Comparison of ENCODE assay signal across 8 mouse cellular contexts in the genomic region with DNA sequence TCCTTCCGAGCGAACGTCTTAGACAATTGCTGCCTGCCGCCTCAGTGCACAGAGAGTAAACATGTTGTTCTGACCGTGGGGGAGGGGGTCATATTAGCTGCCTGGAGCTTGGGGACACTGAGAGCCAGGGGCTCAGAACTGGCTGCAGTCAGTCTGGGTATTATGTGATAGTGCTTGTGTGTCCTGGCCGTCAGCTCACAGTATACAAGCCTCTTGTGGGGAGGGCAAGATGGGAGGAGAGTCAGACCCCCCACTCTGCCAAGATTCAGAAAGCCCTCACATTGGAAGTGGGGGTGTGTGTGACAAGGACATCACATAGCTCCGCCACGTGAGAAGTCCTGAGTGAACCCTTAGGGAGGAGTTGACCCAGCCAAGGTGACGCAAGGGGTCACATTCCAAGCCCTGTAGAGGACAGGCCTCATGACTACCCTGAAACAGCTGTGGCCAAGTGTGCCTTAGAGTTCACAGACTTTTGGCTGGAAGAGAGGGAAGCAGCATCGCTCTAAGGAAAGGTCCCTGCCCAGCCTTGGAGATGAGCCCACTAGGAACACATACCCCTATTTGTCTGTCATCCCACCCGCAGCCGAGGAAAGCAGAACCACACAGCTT. TPM values are rescaled to one million over a fixed set of nuclear protein-coding genes. Genes with fewer than 3 reads are reported as not detected.
DNase-seq lines count a peak whose midpoint lies in the region; ATAC-seq and TF ChIP-seq lines count a peak whose summit lies in the region.

No protein-coding gene starts in this region.

- H3K9ac ChIP-seq in embryonic facial prominence, embryonic 15.5 days: no peak overlapping the region
- no peak overlapping the region for H3K9ac ChIP-seq in midbrain, embryonic 13.5 days (replicated peaks)

- no peak for TF ChIP-seq CTCF in left cerebral cortex, adult 2 months (IDR thresholded peaks at IDR 0.05)

- H3K27ac ChIP-seq in left cerebral cortex, adult 2 months: peak overlapping the region; percentile 87
- H3K27ac ChIP-seq in embryonic facial prominence, embryonic 15.5 days (replicated peaks): peak overlapping the region; percentile 99
- H3K27ac ChIP-seq in midbrain, embryonic 13.5 days: no peak overlapping the region

- H3K4me1 ChIP-seq in embryonic facial prominence, embryonic 15.5 days: peaks cover 93% of the 10 kb centered on the region
- H3K4me1 ChIP-seq in midbrain, embryonic 13.5 days (replicated peaks): peaks cover 70% of the 10 kb centered on the region

- peak overlapping the region; percentile 75 for H3K4me2 ChIP-seq in embryonic facial prominence, embryonic 15.5 days (replicated peaks)
- peak overlapping the region; percentile 13; the same call in 1 of the 2 replicates for H3K4me2 ChIP-seq in midbrain, embryonic 13.5 days (replicated peaks)

- no peak for ATAC-seq in embryonic facial prominence, embryonic 15.5 days (ENCODE audit: insufficient number of reproducible peaks, low FRiP score, low TSS enrichment, low read depth)
- ATAC-seq in midbrain, embryonic 13.5 days: no peak

- no peaks in the 10 kb centered on the region for H3K27me3 ChIP-seq in embryonic facial prominence, embryonic 15.5 days
- H3K27me3 ChIP-seq in midbrain, embryonic 13.5 days: peaks cover 81% of the 10 kb centered on the region

- intact Hi-C loops in left cerebral cortex, adult 2 months (cut with DNase I): loop anchor here (5.0 kb wide), 1 partner anchor 118 kb away; no protein-coding TSS in a partner anchor
- intact Hi-C loops in heart, postnatal 10 days (cut with DNase I): no loop called here

- H3K4me3 ChIP-seq in left cerebral cortex, adult 2 months: peak overlapping the region; percentile 45
- H3K4me3 ChIP-seq in embryonic facial prominence, embryonic 15.5 days (replicated peaks): peak overlapping the region; percentile 63
- H3K4me3 ChIP-seq in midbrain, embryonic 13.5 days (replicated peaks): peak overlapping the region; percentile 23; the same call in 1 of the 2 replicates

- WGBS in embryonic facial prominence, embryonic 15.5 days: 26% methylated on average over 12 of the region's 12 CpGs
- 33% methylated on average over 12 of the region's 12 CpGs for WGBS in midbrain, embryonic 13.5 days

- no peak for DNase-seq in left cerebral cortex, adult 2 months (ENCODE audit: extremely low spot score in 1 of 2, low spot score in 2 of 2)
- DNase-seq in left cerebral cortex, adult 8-10 months (ENCODE audit: low spot score in 2 of 2): no peak
- DNase-seq in heart, postnatal 10 days: peak; percentile 93 to 94
- DNase-seq in kidney, postnatal 36 days: peak; percentile 94 to 98
- no peak for DNase-seq in thymus, postnatal 10 days (ENCODE audit: low spot score in 2 of 2)
- no peak for DNase-seq in thymus, postnatal 25 days

- no peaks in the 10 kb centered on the region for H3K9me3 ChIP-seq in embryonic facial prominence, embryonic 15.5 days (replicated peaks)
- no peaks in the 10 kb centered on the region for H3K9me3 ChIP-seq in midbrain, embryonic 13.5 days

- H3K36me3 ChIP-seq in embryonic facial prominence, embryonic 15.5 days: peaks cover 33% of the 10 kb centered on the region
- no peaks in the 10 kb centered on the region for H3K36me3 ChIP-seq in midbrain, embryonic 13.5 days

RNA-seq across cellular contexts. Expression of gene Tns2, which starts 3.8 kb away (rescaled TPM):
- total RNA-seq in left cerebral cortex, adult 2 months (2021): 10 to 100 TPM; 16.4 to 22.8 TPM
- total RNA-seq in left cerebral cortex, adult 8-10 months (2022): 10 to 100 TPM; 23.3 to 29.5 (median 24.3) TPM
- polyA plus RNA-seq in embryonic facial prominence, embryonic 15.5 days (2015; fragmentation: Nextera tagmentation; extraction: Ambion mirVana): 45.5 and 57.2 TPM in 2 replicates
- total RNA-seq in heart, postnatal 10 days (2021): 100 to 1,000 TPM in 1 of 2 experiments, 10 to 100 TPM in 1; 95.1 to 108 TPM
- 6.1 and 6.9 TPM in 2 replicates for polyA plus RNA-seq in midbrain, embryonic 13.5 days (2015; fragmentation: Nextera tagmentation; extraction: Ambion mirVana)

RNA-seq across cellular contexts. Expression of gene Eif4b, which starts 30.5 kb away (rescaled TPM):
- total RNA-seq in left cerebral cortex, adult 2 months (2021): 100 to 1,000 TPM; 163 to 167 TPM
- 100 to 1,000 TPM; 191 to 203 (median 200) TPM for total RNA-seq in left cerebral cortex, adult 8-10 months (2022)
- 107 and 113 TPM in 2 replicates for polyA plus RNA-seq in embryonic facial prominence, embryonic 15.5 days (2015; fragmentation: Nextera tagmentation; extraction: Ambion mirVana)
- total RNA-seq in heart, postnatal 10 days (2021): 100 to 1,000 TPM; 149 to 154 TPM
- polyA plus RNA-seq in midbrain, embryonic 13.5 days (2015; fragmentation: Nextera tagmentation; extraction: Ambion mirVana): 89.9 and 91.2 TPM in 2 replicates

RNA-seq across cellular contexts. Expression of gene Spryd3, which starts 32.0 kb away (rescaled TPM):
- total RNA-seq in left cerebral cortex, adult 2 months (2021): 100 to 1,000 TPM; 152 TPM
- total RNA-seq in left cerebral cortex, adult 8-10 months (2022): 100 to 1,000 TPM; 147 to 167 (median 161) TPM
- 27.4 and 31.7 TPM in 2 replicates for polyA plus RNA-seq in embryonic facial prominence, embryonic 15.5 days (2015; fragmentation: Nextera tagmentation; extraction: Ambion mirVana)
- 10 to 100 TPM; 19.1 to 22.2 TPM for total RNA-seq in heart, postnatal 10 days (2021)
- 38.0 and 38.5 TPM in 2 replicates for polyA plus RNA-seq in midbrain, embryonic 13.5 days (2015; fragmentation: Nextera tagmentation; extraction: Ambion mirVana)

RNA-seq across cellular contexts. Expression of gene Igfbp6, which starts 40.1 kb away (rescaled TPM):
- total RNA-seq in left cerebral cortex, adult 2 months (2021): 10 to 100 TPM; 57.4 to 64.8 TPM
- total RNA-seq in left cerebral cortex, adult 8-10 months (2022): 10 to 100 TPM; 42.4 to 49.5 (median 45.5) TPM
- 8.3 and 8.8 TPM in 2 replicates for polyA plus RNA-seq in embryonic facial prominence, embryonic 15.5 days (2015; fragmentation: Nextera tagmentation; extraction: Ambion mirVana)
- total RNA-seq in heart, postnatal 10 days (2021): 10 to 100 TPM; 24.8 to 30.5 TPM
- 0.72 and 0.81 TPM in 2 replicates for polyA plus RNA-seq in midbrain, embryonic 13.5 days (2015; fragmentation: Nextera tagmentation; extraction: Ambion mirVana)

RNA-seq across cellular contexts. Expression of gene Soat2, which starts 46.3 kb away (rescaled TPM):
- under 1 TPM in 1 of 2 experiments, not detected in 1; 0.26 TPM for total RNA-seq in left cerebral cortex, adult 2 months (2021)
- total RNA-seq in left cerebral cortex, adult 8-10 months (2022): under 1 TPM in 2 of 4 experiments, not detected in 2; 0.26 to 0.27 TPM
- polyA plus RNA-seq in embryonic facial prominence, embryonic 15.5 days (2015; fragmentation: Nextera tagmentation; extraction: Ambion mirVana): 0.21 and 0.41 TPM in 2 replicates
- under 1 TPM in 1 of 2 experiments, not detected in 1; 0.20 TPM for total RNA-seq in heart, postnatal 10 days (2021)
- not detected in 2 replicates for polyA plus RNA-seq in midbrain, embryonic 13.5 days (2015; fragmentation: Nextera tagmentation; extraction: Ambion mirVana)

Comparison
In these comparisons a context has a peak if more than half of its experiments do, and no peak if none do; other contexts are left out.
1. DNase-seq: peak in heart, postnatal 10 days (2 of 2) and kidney, postnatal 36 days (2 of 2); none in left cerebral cortex, adult 2 months (0 of 2), left cerebral cortex, adult 8-10 months (0 of 2), thymus, postnatal 10 days (0 of 2) and thymus, postnatal 25 days (single experiment).
2. RNA of gene Spryd3, which starts 32.0 kb away (total RNA-seq): 147 to 167 TPM in left cerebral cortex, adult 8-10 months and 152 TPM in left cerebral cortex, adult 2 months; 19.1 to 22.2 TPM in heart, postnatal 10 days; every median in the first group is over 4 times any median in the second.
3. Peak in every context shown above with its lines, with median percentiles within 50 percentile points of each other: H3K4me3 ChIP-seq.